Mouse (Mus musculus) lung, embryonic 15.5 days (tissue): ENCODE results near the gene Ncaph2. TPM values are rescaled to one million over a fixed set of nuclear protein-coding genes. Genes with fewer than 3 reads are reported as not detected.

Experiments
- microRNA-seq: library from miRNA; unstranded; fragments of <30 nt; microRNA quantifications from one replicate; pipeline ENCODE4, GENCODE M21; 2016
- polyA plus RNA-seq: library from polyadenylated mRNA; unstranded; fragments of >200 nt; fragmentation: Nextera tagmentation; extraction: Ambion mirVana; gene quantifications from 2 replicates; pipeline ENCODE4 v1.2.1, GENCODE M21; 2015

Ncaph2 gene
- polyA plus RNA-seq, 1 experiment from 2014 or later = 168 TPM

Small RNA genes within 50 kb of the gene (microRNA-seq; reads per million reads assigned to microRNA genes)
- gene Mir6959 = not detected

Other genes starting within 250 kb of the Ncaph2 start
- 14.5 and 15.4 TPM in 2 replicates for gene Tubgcp6, start 232.6 kb upstream of the Ncaph2 start, polyA plus RNA-seq
- gene Hdac10, start 227.0 kb upstream of the Ncaph2 start, polyA plus RNA-seq = 21.7 and 24.3 TPM in 2 replicates
- gene Mapk12, start 215.0 kb upstream of the Ncaph2 start, polyA plus RNA-seq = 12.5 and 13.4 TPM in 2 replicates
- gene Mapk11, start 206.1 kb upstream of the Ncaph2 start, polyA plus RNA-seq = 10.0 and 12.6 TPM in 2 replicates
- 123 and 128 TPM in 2 replicates for gene Plxnb2, start 174.9 kb upstream of the Ncaph2 start, polyA plus RNA-seq
- 11.0 and 11.8 TPM in 2 replicates for gene Dennd6b, start 159.2 kb upstream of the Ncaph2 start, polyA plus RNA-seq
- gene Ppp6r2, start 144.2 kb upstream of the Ncaph2 start, polyA plus RNA-seq = 24.5 and 28.5 TPM in 2 replicates
- gene Sbf1, start 40.4 kb upstream of the Ncaph2 start, polyA plus RNA-seq = 50.3 and 53.7 TPM in 2 replicates
- gene Adm2, start 33.0 kb upstream of the Ncaph2 start, polyA plus RNA-seq = 0.45 and 0.69 TPM in 2 replicates
- not detected in 2 replicates for gene Miox, start 21.3 kb upstream of the Ncaph2 start, polyA plus RNA-seq
- gene Lmf2, start 60 bp upstream of the Ncaph2 start, polyA plus RNA-seq = 70.7 and 74.4 TPM in 2 replicates
- 5.6 and 5.9 TPM in 2 replicates for gene Sco2, start 18.1 kb downstream of the Ncaph2 start, polyA plus RNA-seq
- 1.1 and 1.7 TPM in 2 replicates for gene Tymp, start 21.3 kb downstream of the Ncaph2 start, polyA plus RNA-seq
- gene Odf3b, start 23.6 kb downstream of the Ncaph2 start, polyA plus RNA-seq = 3.0 and 4.1 TPM in 2 replicates
- gene Klhdc7b, start 29.2 kb downstream of the Ncaph2 start, polyA plus RNA-seq = not detected in 2 replicates
- not detected in 2 replicates for gene Syce3, start 54.8 kb downstream of the Ncaph2 start, polyA plus RNA-seq
- gene Cpt1b, start 70.1 kb downstream of the Ncaph2 start, polyA plus RNA-seq = 4.2 and 5.1 TPM in 2 replicates
- 2.3 and 2.4 TPM in 2 replicates for gene C730034F03Rik, start 73.9 kb downstream of the Ncaph2 start, polyA plus RNA-seq
- gene Gm44502, start 74.0 kb downstream of the Ncaph2 start, polyA plus RNA-seq = 0.40 TPM in 1 of 2 replicates, not detected in the other
- 51.3 and 57.9 TPM in 2 replicates for gene Chkb, start 74.2 kb downstream of the Ncaph2 start, polyA plus RNA-seq
- 0.65 and 0.97 TPM in 2 replicates for gene Mapk8ip2, start 98.2 kb downstream of the Ncaph2 start, polyA plus RNA-seq
- gene Arsa, start 121.7 kb downstream of the Ncaph2 start, polyA plus RNA-seq = 21.5 and 22.7 TPM in 2 replicates
- gene Shank3, start 143.9 kb downstream of the Ncaph2 start, polyA plus RNA-seq = 2.5 and 2.8 TPM in 2 replicates
- 0.10 and 0.20 TPM in 2 replicates for gene Acr, start 212.6 kb downstream of the Ncaph2 start, polyA plus RNA-seq
- gene Rabl2, start 236.2 kb downstream of the Ncaph2 start, polyA plus RNA-seq = 45.9 and 46.2 TPM in 2 replicates